Mouse (Mus musculus) urinary bladder, postnatal 14 days (tissue): ENCODE measurements around the gene Fam57b.

ENCODE experiments used
- DNase-seq: peaks from one replicate; pipeline ENCODE4 v3.0.0; 2021; ENCODE audit warnings: low spot score

The Fam57b gene

GRCm38 (mm10) chr7:126797411-126798126 lies at the start of gene Fam57b:
Fam57b (plus strand) TSS chr7:126797668.
- no peak for DNase-seq

GRCm38 (mm10) chr7:126748824-126749223 lies 48.6 kb upstream of the Fam57b start:
- no peak for DNase-seq

DNA sequence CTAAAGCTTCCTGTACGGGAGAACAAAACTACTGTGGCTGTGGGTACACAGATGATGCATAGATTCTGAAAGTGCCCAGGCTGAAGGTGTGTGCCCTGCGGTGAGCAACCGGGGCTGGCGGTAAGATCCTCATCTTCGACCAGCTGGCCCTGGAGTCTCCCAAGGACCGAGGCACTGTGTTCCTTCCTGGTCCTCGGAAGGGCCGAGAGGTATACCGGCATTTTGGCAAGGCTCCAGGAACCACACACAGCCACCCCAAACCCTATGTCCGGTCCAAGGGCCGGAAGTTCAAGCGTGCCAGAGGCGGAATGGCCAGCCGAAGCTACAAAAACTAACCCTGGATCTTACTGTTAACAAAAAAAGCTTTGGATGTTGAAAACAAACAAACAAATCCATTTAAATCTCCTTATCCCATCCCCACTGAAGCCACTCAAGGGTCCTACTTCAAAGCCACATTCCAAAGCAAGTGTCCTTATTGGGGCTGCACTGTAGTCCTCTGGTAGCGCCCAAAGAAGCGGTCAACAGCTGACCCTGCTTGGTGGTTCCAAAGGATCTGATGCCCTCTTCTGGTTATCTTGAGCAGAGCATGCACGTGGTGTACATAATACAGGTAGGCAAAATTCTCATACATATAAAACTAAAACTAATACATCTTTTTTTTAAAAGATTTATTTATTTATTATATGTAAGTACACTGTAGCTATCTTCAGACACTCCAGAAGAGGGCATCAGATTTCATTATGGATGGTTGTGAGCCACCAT lies 47.7 kb upstream of the Fam57b start:
- no peak for DNase-seq

DNA sequence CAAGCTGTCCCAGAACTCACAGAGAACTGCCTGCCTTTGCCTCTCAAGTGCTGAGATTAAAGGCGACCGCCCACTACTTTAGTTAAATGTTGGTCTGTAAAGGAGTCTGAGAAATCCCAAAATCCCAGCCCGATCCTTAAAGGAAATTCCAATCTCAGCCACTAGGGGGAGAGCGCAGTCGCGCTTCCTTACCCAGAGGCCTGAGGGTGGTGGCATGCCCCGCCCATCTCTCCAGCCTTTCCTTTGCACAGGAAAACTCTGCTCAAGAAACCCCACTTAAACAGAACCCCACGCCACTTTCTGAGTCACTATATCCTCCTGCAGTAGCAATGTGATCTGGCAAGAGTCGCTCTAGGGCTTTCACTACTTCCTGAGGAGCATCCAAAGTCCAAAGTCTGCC lies 42.6 kb upstream of the Fam57b start:
- peak; percentile 83 for DNase-seq

DNA sequence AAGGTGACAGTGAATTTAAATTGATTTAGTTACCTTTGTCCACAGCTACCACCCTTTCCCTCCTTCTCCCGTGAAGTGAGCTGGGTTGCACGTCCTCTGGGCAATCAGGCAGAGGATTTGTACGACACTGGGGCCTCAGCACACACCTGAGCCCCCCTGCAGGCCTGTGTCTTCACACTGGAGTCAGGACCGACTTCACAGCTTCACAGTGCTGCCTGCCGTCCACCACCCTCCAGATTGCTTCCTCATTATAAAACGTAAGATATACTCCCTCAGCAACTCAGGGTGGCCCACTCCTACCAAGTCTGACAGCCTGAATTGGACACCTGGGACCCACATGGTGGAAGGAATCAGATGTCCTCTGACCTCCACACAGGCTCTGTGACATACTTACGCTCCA lies 38.9 kb upstream of the Fam57b start:
- DNase-seq, result no peak

DNA sequence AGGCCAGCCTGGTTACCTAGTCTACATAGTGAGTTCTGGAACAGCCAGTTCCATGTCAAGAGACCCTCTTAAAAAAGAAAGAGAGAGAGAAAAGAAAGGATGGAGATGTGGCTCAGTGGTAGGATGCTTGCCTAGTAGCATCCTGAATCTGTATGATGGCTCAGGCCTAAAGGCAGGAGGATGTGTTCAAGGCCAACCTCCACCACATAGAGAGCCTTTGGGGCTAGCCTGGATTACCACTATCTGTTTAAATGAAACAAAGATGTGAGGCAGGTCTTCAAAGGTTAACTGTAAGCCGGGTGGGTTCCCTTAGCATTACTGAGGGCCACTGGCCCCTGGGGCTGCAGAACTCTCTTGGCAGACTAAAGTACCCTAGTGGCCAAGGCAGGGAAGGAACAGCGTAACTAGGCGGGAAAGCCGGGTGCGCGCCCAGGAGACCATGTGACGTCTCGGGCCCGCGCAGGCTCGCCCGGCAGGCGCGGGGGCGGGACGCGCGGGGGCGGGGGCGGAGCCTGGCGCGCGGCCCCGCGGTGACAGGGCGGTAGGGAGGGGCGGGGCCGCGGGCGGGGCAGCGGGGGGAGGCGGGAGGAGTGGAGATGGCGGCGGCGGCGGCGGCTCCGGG lies 38.3 kb upstream of the Fam57b start, which contains the start of gene Mapk3:
Gene Mapk3 (plus strand): TSS at position 552 of the 622 bp plus-strand sequence.
- peak; percentile 90 for DNase-seq

GRCm38 (mm10) chr7:126759672-126760390 lies 37.6 kb upstream of the Fam57b start:
- DNase-seq, result no peak

GRCm38 (mm10) chr7:126760391-126760802 lies 37.1 kb upstream of the Fam57b start:
- peak; percentile 79 for DNase-seq

- no peak for DNase-seq
These were observed 36.5 kb upstream of the Fam57b start for GRCm38 (mm10) chr7:126760956-126761355.

GRCm38 (mm10) chr7:126761529-126762067 lies 35.9 kb upstream of the Fam57b start:
- DNase-seq, result no peak

DNA sequence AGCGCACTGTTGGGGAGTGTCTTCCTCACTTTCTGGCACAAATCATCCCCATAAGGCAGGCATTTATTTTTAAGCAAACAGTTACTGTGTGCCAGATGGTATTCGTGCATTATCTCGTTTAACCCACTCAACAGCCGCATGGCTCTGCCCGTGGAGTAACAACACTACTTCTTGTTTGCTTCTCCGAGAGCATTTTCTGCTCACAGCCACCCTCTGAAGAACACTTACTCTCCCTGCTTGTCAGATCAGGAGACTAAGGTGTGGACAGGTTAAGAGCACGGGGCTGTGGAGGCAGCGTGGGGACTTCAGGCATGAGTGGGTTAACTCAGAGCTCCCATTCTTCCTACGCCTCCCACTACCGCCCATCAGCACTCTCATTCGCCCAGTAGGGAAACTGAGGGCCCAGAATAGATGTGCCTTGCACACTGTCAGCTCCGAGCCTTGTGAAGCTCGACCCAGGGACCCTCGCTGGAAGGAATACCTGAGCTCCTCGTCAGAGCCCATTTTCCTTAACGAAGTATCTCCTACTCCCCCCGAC lies 34.9 kb upstream of the Fam57b start:
- DNase-seq, result no peak

- DNase-seq, result no peak
These were observed 31.9 kb upstream of the Fam57b start for GRCm38 (mm10) chr7:126765540-126765939.

GRCm38 (mm10) chr7:126766201-126766600 lies 31.3 kb upstream of the Fam57b start, which contains the start of gene Gdpd3:
Gdpd3 (plus strand) TSS chr7:126766334.
- DNase-seq, result peak; percentile 72

- DNase-seq, result no peak
These were observed 30.5 kb upstream of the Fam57b start for GRCm38 (mm10) chr7:126767001-126767400.

GRCm38 (mm10) chr7:126770784-126771183 lies 26.7 kb upstream of the Fam57b start:
- no peak for DNase-seq

DNA sequence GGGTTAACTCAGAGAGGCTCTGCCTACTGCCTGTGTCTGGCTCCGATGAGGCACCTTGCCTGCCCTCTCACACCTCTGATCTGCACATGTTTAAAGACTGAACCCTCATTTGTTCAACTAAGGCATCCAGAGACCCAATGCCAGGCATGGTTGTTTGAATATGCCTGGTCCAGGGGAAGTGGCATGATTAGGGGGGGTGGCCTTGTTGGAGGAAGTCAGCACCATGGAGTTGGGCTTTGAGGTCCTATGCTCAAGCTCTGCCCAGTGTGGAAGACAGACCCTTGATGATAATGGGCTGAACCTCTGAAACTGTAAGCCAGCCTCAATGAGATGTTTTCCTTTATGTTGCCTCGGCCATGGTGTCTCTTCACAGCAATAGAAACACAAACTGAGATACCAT lies 24.1 kb upstream of the Fam57b start:
- DNase-seq, result no peak

DNA sequence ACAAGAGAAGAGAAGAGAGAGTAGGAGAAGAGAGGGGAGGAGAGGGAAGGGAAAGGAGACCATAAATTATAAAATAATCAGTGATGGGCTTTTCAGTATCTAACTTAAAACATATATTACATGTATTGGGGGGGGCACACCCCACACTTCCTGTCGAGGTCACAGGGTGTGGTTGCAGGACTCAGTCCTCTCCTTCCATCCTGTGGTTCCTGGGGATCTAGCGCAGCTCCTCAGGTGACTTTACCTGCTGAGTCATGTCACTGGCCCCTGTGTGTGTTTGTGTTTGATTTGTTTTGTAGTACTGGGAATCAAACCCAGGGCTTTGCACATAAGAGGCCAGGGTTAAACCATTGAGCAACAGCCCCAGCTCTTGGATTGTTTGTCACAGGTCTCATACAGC lies 23.0 kb upstream of the Fam57b start:
- no peak for DNase-seq

DNA sequence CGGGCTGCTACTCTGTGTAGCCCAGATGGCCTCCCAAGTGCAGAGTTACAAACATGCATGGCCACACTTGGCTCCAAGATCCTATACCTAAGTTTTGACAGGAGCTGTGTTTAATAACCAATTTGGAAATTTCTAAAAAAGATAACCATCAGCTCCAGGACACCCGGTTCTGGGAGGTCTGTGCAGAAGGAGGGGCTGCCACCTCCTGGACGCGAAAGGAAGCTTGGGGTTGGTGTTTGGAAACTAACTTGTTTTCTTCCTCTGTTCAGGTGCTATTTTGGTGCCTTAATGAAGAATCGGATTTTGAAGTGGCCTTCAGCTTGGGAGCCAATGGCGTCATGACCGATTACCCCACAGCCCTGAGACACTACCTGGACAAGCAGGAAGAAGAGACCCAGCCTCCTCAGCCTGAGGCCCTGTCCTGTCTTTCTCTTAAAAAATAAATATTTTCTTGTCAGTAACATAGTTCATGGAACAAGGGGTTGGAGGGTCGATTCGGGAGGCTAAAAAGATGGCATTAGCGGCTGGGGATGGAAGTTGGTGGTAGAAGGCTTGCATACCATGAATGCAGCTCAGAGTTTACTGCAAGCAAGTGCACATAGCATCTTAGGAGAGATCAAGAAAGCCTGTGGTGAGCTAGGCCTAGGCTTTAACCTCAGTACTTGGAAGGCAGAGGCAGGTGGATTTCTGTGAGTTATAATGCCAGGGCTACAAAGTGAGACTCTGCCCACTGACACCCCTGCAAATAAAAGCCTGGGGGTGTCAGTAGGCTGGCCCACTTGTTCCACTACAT lies 22.1 kb upstream of the Fam57b start:
- DNase-seq, result no peak

GRCm38 (mm10) chr7:126775978-126776234 lies 21.6 kb upstream of the Fam57b start:
- no peak for DNase-seq

GRCm38 (mm10) chr7:126776598-126777057 lies 20.8 kb upstream of the Fam57b start, which contains the start of gene Ypel3:
Ypel3 (plus strand) TSS chr7:126776955.
- peak; percentile 96 for DNase-seq

- DNase-seq, result no peak
These were observed 20.0 kb upstream of the Fam57b start for GRCm38 (mm10) chr7:126777476-126777875.
